Mouse (Mus musculus) embryonic facial prominence, embryonic 12.5 days (tissue): ENCODE measurements around the gene Jmjd8. TPM values are rescaled to one million over a fixed set of nuclear protein-coding genes. Genes with fewer than 3 reads are reported as not detected.
A peak's percentile ranks its signal among the peaks of the same experiment; 100 is the strongest.

Experiments used
- ATAC-seq: fragments of 200-750 bp; cut with Nextera tagmentation; 2 replicates; pipeline ENCODE4 v1.8.0; 2017; ENCODE audit not compliant: insufficient number of reproducible peaks, insufficient read depth, low FRiP score, low TSS enrichment
- H3K27ac ChIP-seq: fragments of 300-500 bp; sonication (generic); 2 replicates; pipeline ENCODE4 v1.5.1; 2016; ENCODE audit warnings: mild to moderate bottlenecking
- H3K27me3 ChIP-seq: fragments of 300-500 bp; sonication (generic); 2 replicates; pipeline ENCODE4 v1.6.1; 2016; ENCODE audit warnings: mild to moderate bottlenecking, moderate library complexity
- H3K36me3 ChIP-seq: fragments of 300-500 bp; sonication (generic); 2 replicates; pipeline ENCODE4 v1.6.1; 2016; ENCODE audit warnings: mild to moderate bottlenecking
- H3K4me1 ChIP-seq: fragments of 300-500 bp; sonication (generic); 2 replicates; pipeline ENCODE4 v1.6.1; 2016
- H3K4me2 ChIP-seq: fragments of 300-500 bp; sonication (generic); replicated peaks from 2 replicates; pipeline ENCODE4 v1.6.1; 2016; ENCODE audit warnings: mild to moderate bottlenecking, moderate library complexity
- H3K4me3 ChIP-seq: fragments of 300-500 bp; sonication (generic); 2 replicates; pipeline ENCODE4 v1.5.1; 2016; ENCODE audit warnings: mild to moderate bottlenecking
- H3K9ac ChIP-seq: fragments of 300-500 bp; sonication (generic); 2 replicates; pipeline ENCODE4 v1.6.1; 2016; ENCODE audit warnings: mild to moderate bottlenecking, moderate library complexity
- H3K9me3 ChIP-seq: fragments of 300-500 bp; sonication (generic); 2 replicates; pipeline ENCODE4 v1.6.1; 2016; ENCODE audit warnings: mild to moderate bottlenecking, moderate library complexity
- WGBS: fragments of 180-500 bp; shearing (Covaris S2); methylation state at CpG from one replicate; pipeline ENCODE4 v1.1.7; 2016; 5-methylcytosine and 5-hydroxymethylcytosine counted together
- polyA plus RNA-seq: library from polyadenylated mRNA; unstranded; fragments of >200 nt; fragmentation: Nextera tagmentation; extraction: Ambion mirVana; gene quantifications from 2 replicates; pipeline ENCODE4 v1.2.1, GENCODE M21; 2016

Gene Jmjd8
- polyA plus RNA-seq, 1 experiment from 2014 or later: 57.0 TPM

GRCm38 (mm10) chr17:25809606-25810340 lies 18.9 kb upstream of the Jmjd8 start:
- Histone ChIP-seq H3K36me3 (no peaks in the 10 kb centered on the region), H3K27me3 (peaks cover 49% of the 10 kb centered on the region), H3K9me3 (no peaks in the 10 kb centered on the region), H3K4me2 (peak overlapping the region; percentile 97), H3K27ac (0 out of 2 replicates have a peak overlapping the region, but pooled peaks have one; percentile 65), H3K4me3 (peak overlapping the region; percentile 72), H3K4me1 (peaks cover 7% of the 10 kb centered on the region; the same call in 1 of the 2 replicates), H3K9ac (peak overlapping the region; percentile 80)
- WGBS: 12% methylated on average over 25 of the region's 25 CpGs
- peak; percentile 37; the same call in 1 of the 2 replicates for ATAC-seq

GRCm38 (mm10) chr17:25810890-25811289 lies 17.8 kb upstream of the Jmjd8 start:
- 70% methylated on average over 4 of the region's 4 CpGs for WGBS
- no peak overlapping the region for H3K4me2 ChIP-seq

GRCm38 (mm10) chr17:25813471-25813870 lies 15.2 kb upstream of the Jmjd8 start:
- no peak overlapping the region for H3K4me2 ChIP-seq

More at GRCm38 (mm10) chr17:25810890-25811289, 17.8 kb upstream of the Jmjd8 start:
- Histone ChIP-seq H3K9me3 (no peaks in the 10 kb centered on the region), H3K9ac (no peak overlapping the region), H3K4me1 (peaks cover 7% of the 10 kb centered on the region; the same call in 1 of the 2 replicates), H3K27ac (no peak overlapping the region), H3K27me3 (peaks cover 52% of the 10 kb centered on the region), H3K36me3 (no peaks in the 10 kb centered on the region), H3K4me3 (no peak overlapping the region)
- no peak for ATAC-seq

GRCm38 (mm10) chr17:25817662-25818061 lies 11.0 kb upstream of the Jmjd8 start:
- no peaks in the 10 kb centered on the region for H3K36me3 ChIP-seq
- H3K9ac ChIP-seq: no peak overlapping the region
- no peak for ATAC-seq
- H3K4me1 ChIP-seq: no peaks in the 10 kb centered on the region; the same call in 1 of the 2 replicates
- 77% methylated on average over 11 of the region's 11 CpGs for WGBS
- H3K4me3 ChIP-seq: no peak overlapping the region
- no peak overlapping the region for H3K4me2 ChIP-seq
- H3K27me3 ChIP-seq: peaks cover 56% of the 10 kb centered on the region
- H3K27ac ChIP-seq: no peak overlapping the region
- no peaks in the 10 kb centered on the region for H3K9me3 ChIP-seq

More at GRCm38 (mm10) chr17:25813471-25813870, 15.2 kb upstream of the Jmjd8 start:
- no peak overlapping the region for H3K9ac ChIP-seq
- H3K27me3 ChIP-seq: peaks cover 63% of the 10 kb centered on the region
- H3K4me1 ChIP-seq: peaks cover 7% of the 10 kb centered on the region; the same call in 1 of the 2 replicates
- no peak for ATAC-seq
- 2% methylated on average over 20 of the region's 20 CpGs for WGBS
- H3K4me3 ChIP-seq: no peak overlapping the region
- no peaks in the 10 kb centered on the region for H3K9me3 ChIP-seq
- no peak overlapping the region for H3K27ac ChIP-seq
- H3K36me3 ChIP-seq: no peaks in the 10 kb centered on the region

GRCm38 (mm10) chr17:25818851-25819780 lies 9.6 kb upstream of the Jmjd8 start:
- Histone ChIP-seq H3K4me3 (0 out of 2 replicates have a peak overlapping the region, but pooled peaks have one; percentile 6), H3K27ac (no peak overlapping the region), H3K9me3 (no peaks in the 10 kb centered on the region), H3K4me1 (peaks cover 3% of the 10 kb centered on the region), H3K9ac (0 out of 2 replicates have a peak overlapping the region, but pooled peaks have one; percentile 7), H3K4me2 (peak overlapping the region; percentile 30), H3K36me3 (no peaks in the 10 kb centered on the region), H3K27me3 (peaks cover 49% of the 10 kb centered on the region)
- no peak for ATAC-seq
- WGBS: 6% methylated on average over 46 of the region's 46 CpGs

- ATAC-seq: no peak
- Histone ChIP-seq H3K4me3 (peak within 1 kb of the TSS; percentile 64), H3K27ac (peak within 1 kb of the TSS; percentile 57; the same call in 1 of the 2 replicates), H3K4me1 (peaks cover 28% of the 10 kb centered on the region), H3K36me3 (peaks cover 30% of the 10 kb centered on the region), H3K9me3 (no peaks in the 10 kb centered on the region), H3K27me3 (peaks cover 28% of the 10 kb centered on the region), H3K4me2 (peak within 1 kb of the TSS; percentile 96), H3K9ac (peak within 1 kb of the TSS; percentile 70)
- WGBS: under 1% methylated on average over 18 of the region's 18 CpGs
These were observed 5.2 kb upstream of the Jmjd8 start, which contains the start of gene Wdr24 for GRCm38 (mm10) chr17:25823452-25823851. TSS of gene Wdr24 (plus strand) at chr17:25823627.

- no peak overlapping the region for H3K27ac ChIP-seq
- peak overlapping the region; percentile 70; the same call in 1 of the 2 replicates for H3K9ac ChIP-seq
- 73% methylated on average over 17 of the region's 17 CpGs for WGBS
- peak overlapping the region; percentile 96 for H3K4me2 ChIP-seq
- peaks cover 32% of the 10 kb centered on the region for H3K4me1 ChIP-seq
- no peaks in the 10 kb centered on the region for H3K9me3 ChIP-seq
- ATAC-seq: no peak
- peak overlapping the region; percentile 64 for H3K4me3 ChIP-seq
- peaks cover 30% of the 10 kb centered on the region for H3K36me3 ChIP-seq
- H3K27me3 ChIP-seq: peaks cover 17% of the 10 kb centered on the region
These were observed 4.1 kb upstream of the Jmjd8 start for GRCm38 (mm10) chr17:25824362-25825142.

GRCm38 (mm10) chr17:25825311-25825710 lies 3.4 kb upstream of the Jmjd8 start:
- Histone ChIP-seq H3K27ac (no peak overlapping the region), H3K36me3 (peaks cover 34% of the 10 kb centered on the region), H3K4me2 (no peak overlapping the region), H3K4me1 (peaks cover 39% of the 10 kb centered on the region), H3K9me3 (no peaks in the 10 kb centered on the region), H3K27me3 (peaks cover 9% of the 10 kb centered on the region), H3K4me3 (no peak overlapping the region), H3K9ac (no peak overlapping the region)
- WGBS: 91% methylated on average over 6 of the region's 6 CpGs
- no peak for ATAC-seq

GRCm38 (mm10) chr17:25825984-25826570 lies 2.6 kb upstream of the Jmjd8 start:
- Histone ChIP-seq H3K9me3 (no peaks in the 10 kb centered on the region), H3K27me3 (0 out of 2 replicates have a peak, but pooled peaks cover 3% of the 10 kb centered on the region), H3K4me3 (no peak overlapping the region), H3K9ac (no peak overlapping the region), H3K4me1 (peaks cover 46% of the 10 kb centered on the region), H3K36me3 (peaks cover 42% of the 10 kb centered on the region), H3K27ac (no peak overlapping the region), H3K4me2 (no peak overlapping the region)
- ATAC-seq: no peak
- 94% methylated on average over 27 of the region's 27 CpGs for WGBS

GRCm38 (mm10) chr17:25827011-25827410 lies 1.7 kb upstream of the Jmjd8 start:
- no peaks in the 10 kb centered on the region for H3K27me3 ChIP-seq
- H3K4me2 ChIP-seq: no peak overlapping the region
- no peak overlapping the region for H3K27ac ChIP-seq
- no peak for ATAC-seq
- 94% methylated on average over 13 of the region's 13 CpGs for WGBS
- no peak overlapping the region for H3K4me3 ChIP-seq
- no peaks in the 10 kb centered on the region for H3K9me3 ChIP-seq
- H3K9ac ChIP-seq: no peak overlapping the region
- peaks cover 55% of the 10 kb centered on the region for H3K4me1 ChIP-seq
- H3K36me3 ChIP-seq: peaks cover 49% of the 10 kb centered on the region
